Mouse (Mus musculus) kidney, postnatal 14 days (tissue): Measurements from ENCODE around the gene Pard3b.

Experiments
- DNase-seq: peaks from one replicate; pipeline ENCODE4 v3.0.0; 2022; ENCODE audit warnings: mixed read lengths

Gene Pard3b

DNA sequence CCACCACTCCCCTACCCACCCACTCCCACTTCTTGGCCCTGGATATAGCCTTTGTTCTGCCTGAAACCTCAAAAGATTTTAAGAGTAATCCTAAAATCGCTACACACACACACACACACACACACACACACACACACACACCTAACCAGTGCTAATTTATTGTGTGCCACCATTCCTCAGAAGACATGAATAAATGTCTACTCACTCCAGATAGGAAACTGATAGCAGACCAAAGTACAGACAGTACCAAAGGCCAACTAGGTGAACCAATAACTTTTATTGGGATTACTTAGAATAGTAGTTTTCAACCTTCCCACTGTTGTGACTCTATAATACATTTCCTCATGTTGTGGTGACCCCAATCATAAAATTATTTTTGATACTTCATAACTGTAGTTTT lies 483.8 kb downstream of the Pard3b start:
- no peak for DNase-seq

DNA sequence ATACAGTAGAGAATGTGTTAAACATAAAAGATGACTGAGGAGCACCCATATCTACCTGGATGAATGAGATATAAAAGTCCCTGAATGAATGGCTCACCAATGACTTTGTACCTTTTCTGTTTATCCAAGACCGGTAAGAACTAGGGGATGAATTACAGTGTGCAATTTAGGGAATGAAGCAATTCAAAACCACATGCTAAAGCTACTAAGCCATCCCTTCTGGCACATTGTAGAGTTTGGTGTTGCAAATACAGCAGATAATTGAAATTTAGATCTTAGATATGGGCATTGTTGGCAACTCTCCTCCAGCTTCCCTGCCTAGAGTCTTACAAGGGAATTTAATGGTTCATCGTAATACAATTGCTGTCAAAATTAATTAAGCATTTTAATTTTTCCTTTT lies 490.6 kb downstream of the Pard3b start:
- DNase-seq: no peak

DNA sequence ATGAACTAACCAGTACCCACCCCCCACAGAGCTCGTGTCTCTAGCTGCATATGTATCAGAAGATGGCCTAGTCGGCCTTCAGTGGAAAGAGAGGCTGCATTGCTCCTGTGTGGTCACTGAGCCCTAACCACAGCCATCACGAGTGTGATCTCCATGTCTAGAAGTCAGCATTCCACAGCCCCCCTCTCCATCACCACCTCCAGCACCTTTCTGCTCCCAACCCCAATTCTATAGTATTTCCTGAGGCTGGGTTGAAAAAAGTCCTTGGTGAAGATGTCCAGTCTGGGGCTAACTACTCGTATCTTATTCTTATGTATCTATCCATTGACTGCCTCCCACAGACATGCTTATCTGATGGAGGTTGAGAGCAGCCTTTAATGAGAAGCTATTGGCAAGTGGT lies 509.5 kb downstream of the Pard3b start:
- DNase-seq: no peak

DNA sequence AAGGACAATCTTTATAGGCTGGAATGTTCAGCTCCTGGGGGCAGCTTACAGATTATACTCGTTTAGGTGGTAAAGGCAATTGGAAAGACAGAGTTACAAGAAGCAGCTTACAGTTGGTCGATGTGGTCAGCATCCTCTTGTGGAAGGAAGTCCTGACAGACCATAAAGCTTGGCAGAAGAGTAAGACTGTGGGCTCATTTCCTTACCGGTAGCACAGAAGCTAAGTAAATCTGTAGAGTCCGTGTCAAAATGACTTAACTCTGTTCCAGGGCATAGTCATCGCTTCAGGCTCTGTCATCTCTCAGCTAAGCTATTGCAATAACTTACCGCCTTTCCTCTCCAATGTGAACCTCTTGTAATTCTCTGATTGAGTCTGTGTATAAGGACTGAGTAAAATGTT lies 510.2 kb downstream of the Pard3b start:
- no peak for DNase-seq

DNA sequence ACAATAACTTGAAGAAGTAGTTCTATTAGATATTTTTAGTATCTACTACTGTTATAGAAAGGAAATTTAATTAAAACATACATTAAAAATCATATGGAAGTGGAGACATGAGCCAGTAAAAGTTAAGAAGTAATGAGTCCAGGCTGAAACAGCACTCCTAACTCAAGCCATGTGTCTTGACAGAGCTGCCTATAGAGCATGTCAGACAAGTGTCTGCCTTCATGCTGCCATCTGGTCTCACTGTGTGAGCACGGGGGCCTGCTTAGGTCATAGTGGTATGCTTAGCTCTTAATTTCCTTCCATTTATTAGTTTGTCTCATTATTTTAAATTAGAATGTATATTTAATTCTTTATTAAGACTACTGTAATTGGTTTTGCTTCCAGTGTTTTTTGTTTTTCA lies 517.3 kb downstream of the Pard3b start:
- DNase-seq: no peak

DNA sequence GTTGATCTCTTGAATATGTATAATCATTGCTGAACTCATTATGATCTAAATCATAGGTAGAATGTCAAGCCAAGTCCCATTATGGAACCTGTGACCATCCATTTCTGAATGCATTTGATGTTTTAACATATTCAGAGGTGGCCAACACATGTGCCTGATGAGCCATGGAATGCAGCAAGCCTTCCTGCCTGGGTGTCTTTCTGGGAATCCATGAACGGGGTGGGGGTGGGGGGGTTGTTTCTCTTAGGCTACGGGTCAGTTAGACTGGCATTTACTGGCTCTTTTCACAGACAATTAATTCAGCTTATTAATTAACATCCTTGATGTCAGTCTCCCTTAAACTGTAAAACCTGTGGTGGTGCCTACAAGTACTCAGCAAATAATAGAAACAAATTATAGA lies 521.0 kb downstream of the Pard3b start:
- DNase-seq: no peak

DNA sequence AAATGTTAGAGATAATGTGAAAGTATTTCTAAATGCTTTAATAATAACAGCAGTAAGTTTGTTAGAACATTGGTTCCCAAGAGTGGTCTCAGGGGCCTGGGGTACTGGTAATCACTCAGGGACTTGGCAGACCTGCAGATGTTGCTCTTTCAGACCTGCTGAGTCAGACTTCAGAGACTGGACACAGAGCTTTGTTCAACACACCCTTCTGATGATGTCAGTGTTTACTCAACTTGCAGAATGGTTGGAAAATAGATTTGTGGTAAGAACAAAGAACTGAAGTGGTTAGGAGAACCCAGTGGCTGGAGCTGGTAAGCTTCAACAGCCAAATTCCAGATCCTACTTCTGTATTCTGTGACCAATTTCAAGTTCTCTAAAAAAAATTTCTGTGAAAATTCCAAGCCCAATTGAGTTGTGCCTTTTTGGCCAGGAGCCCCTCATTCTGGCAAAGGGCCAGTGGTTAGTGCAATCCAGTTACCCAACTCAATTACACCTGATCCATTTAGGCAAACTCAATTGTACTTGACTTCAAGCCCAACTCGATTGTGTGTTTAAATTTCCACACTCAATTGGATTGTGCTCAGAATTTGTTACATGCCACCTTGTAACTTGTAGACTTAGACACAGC lies 536.5 kb downstream of the Pard3b start:
- DNase-seq: peak; percentile 4

DNA sequence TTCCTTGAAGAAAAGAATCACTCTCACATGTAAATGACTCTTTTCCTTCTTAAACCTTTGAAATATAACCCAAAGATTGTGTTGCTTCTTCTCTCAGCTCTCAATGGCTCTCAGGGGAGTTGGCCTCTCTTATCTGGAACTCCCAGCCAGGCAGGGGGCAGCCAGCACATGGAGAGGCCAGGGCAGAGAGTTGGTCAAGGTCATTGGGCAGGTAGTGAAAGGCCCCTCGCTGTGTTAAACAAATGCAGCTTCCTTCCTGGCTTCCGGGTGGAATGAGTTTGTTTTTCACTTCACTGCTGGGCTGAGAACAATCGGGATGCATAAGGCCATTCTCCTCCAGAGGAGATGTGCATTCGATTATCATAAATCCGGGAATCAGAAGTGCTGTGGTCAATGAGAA lies 543.0 kb downstream of the Pard3b start:
- peak; percentile 33 for DNase-seq

DNA sequence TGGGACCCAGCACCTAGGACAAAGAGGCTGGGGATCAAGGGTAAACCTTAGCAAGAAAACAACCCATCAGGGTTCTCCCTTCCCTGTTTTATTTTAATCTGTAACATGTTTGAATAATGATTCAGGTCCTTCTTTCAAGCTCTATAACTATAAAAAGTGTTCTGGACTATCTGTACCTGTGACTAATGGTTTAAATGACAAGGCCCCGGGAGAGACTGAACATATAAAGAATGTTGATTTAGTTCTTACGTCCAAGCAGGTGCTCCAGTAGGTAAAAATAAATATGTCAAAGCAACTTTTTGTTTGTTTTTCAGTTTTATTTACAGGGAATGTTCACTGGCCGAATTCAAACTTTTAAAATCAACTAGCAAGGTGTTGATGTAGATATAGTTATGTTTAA lies 544.0 kb downstream of the Pard3b start:
- no peak for DNase-seq

DNA sequence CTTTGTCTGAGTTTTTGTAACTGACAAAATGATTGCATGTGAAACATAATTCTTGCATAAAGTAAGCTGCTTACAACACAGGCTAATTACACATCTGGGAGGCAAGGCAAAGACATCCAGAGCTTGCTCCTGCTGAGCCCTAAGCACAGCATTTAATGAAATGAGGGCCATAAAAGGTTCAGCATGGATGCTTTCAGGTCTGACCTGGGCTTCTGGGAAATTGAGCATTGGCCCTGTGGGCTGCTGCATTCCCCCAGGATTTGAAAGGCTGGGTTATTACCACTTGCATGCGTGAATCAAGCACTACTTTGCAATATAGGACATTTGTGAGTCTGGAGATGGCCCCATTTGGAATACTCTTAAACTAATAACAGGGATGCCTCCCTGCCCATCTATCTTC lies 552.2 kb downstream of the Pard3b start:
- DNase-seq: no peak

DNA sequence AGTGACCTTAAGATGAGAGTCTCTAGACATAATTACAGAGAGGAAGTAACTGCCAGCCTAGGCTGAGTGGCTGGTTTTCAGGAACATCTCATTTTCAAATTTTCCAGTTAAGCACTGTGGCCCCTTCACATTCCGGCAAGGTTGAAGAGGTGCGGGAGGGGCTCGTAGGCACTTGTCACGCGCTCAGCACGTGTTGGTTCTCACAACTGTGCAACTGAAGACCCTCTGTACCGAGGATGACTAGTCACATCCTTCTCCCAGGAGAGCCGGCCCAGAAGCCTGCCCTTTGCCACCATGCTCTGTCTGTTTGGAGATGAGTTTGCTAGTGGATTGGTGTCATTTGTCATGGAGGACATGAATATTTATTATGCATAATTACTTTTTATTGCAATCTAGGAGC lies 558.9 kb downstream of the Pard3b start:
- DNase-seq: no peak

DNA sequence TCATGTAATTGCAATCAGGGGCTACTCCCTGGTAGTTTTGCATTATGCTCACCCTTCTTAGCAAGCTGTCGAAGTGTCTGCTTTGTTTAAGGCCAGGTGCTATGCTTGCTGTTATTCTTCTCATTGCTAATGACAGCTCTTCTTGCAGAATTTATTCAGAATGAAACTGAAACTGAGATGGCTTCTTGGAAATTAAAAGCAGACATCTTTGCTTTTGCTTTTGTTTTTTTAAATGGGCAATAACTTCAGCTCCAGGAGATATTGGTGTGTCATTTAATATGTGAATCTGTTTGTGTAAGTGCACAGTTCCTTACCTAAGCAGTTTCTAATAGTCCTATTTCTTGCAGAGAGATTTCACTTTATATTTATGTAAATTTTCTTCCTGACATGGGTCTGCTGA lies 562.3 kb downstream of the Pard3b start:
- DNase-seq: no peak

DNA sequence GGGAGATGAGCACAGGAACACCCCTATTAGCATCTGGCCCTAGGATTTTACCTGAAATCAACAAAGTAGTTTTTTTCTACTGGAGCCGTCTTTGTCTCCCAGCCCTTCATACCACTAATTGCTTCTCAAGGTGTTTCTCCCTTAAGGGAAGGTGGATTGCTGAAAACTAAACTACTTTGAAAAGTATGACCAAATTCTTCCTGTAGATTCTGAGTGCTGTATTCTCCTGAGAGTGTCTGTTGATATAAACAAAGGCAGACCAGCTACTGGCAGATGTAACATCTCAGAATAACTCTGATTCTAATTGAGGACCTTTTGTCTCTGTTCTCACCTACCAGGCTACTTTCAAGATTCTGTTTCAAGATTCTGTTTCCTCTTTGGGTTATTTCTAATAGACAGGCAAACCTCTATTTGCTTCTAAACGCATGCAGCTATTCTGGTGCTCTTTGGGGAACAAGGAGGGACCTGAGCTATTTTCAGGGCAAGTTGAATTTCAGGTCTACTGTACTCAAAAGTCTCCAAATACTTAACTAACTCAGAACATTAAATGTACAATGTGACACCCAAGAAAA lies 563.1 kb downstream of the Pard3b start:
- no peak for DNase-seq

DNA sequence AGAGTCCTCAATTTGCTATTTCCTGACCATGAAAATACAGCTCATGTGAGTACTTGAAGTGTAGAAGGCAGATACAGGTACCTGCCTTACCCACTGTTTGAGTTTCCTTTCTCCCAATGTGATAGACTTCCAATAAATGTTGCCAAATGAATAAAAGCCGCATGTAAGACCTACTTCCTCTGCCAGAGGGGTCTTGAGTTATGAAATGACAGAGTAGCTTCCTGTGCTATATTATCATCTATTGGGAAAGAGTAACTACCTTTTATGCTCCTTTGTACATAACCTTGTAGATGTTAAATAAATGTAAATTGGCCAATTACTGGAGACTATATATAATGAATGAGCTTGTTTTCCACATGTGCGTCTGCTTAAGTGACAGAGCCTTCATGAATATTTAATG lies 574.7 kb downstream of the Pard3b start:
- DNase-seq: no peak

DNA sequence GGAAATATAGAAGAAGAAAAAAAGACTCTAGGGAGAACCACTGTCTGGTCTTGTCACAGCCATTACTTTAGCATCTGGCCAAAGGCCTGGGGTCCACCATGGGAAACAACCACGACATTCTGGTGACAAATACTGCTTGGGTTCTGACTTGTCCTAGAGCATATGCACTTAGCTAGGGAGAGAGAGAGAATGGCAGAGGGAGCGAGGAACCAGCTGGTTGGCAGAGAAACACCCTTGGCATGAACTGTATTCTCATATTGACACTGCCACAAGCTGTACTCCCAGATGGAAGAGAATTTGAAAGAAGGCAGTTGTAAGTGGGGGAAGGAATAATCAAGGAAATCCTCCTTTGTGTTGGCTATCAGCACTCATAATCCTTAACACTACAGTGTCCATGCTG lies 577.2 kb downstream of the Pard3b start:
- DNase-seq: no peak

DNA sequence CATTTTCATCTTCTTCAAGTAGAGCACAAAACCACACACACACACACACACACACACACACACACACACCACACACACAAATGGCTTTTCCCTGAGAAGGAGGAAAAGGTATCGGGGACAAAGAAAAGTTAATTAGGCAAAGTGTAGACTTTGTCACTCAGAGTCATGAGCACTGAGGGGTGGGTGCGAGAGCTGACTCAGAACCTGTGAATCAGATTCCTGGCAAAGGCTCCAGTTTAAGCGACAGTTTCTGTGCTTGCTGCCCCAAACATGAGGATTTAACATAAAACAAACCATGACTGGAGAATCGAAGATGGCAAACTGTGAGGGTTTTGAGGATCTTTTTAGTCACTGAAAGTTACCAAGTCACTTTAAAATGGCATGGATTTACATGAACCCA lies 577.9 kb downstream of the Pard3b start:
- no peak for DNase-seq

DNA sequence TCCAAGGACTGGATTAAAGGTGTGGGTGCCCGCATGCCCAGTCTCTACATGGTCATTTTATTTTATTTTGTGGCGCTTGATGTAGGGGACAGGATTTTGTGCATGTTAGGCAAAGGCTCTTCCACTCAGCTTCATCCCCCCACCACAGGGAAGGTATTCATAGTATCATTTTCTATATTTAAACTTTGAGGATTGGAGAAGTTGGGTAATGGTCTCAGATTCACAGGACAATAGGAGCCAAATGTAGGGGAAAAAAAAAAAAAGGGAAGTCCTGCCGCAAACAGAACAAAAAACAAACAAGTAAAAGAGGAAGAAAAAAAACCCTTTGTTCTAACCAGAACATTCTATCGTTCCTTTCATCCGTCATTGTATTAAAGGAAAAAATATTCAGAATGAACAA lies 590.5 kb downstream of the Pard3b start:
- DNase-seq: no peak

DNA sequence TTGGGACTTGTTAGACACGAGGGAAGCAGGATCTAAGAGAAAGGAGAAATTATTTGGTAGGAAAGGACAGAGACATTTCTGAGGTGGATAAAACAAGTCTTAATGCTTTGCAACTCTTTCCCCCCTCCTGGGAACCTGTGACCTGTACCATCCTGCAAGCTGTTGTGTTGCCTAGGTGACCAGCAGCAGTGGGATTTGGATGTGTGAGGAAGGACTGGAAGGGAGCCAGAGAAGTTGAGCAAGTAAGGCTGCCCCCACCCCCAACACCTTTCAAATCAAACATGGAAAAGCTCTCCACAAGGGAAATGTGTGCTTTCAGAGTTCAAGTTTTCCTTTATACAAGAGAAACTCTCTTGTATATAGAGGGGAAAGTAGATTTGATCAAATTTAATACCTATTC lies 595.4 kb downstream of the Pard3b start:
- no peak for DNase-seq

DNA sequence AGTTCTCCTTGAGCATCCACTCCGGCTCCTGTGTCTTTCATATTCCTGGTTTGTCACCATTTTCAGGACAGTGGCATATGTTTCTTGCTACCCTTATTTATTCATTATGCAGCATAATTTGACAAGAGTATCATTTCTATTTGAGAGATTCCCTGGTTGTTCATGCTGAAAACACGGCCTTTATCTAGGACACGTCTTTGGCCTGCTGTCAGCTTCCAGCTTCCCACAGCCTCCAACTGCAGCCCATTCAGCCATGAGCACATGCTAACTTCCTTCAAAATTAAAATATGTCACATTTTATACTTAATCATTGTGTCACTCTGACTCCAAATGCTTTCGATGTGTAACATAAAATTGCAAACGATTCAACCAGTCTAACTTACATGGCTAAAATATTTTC lies 596.5 kb downstream of the Pard3b start:
- DNase-seq: no peak

DNA sequence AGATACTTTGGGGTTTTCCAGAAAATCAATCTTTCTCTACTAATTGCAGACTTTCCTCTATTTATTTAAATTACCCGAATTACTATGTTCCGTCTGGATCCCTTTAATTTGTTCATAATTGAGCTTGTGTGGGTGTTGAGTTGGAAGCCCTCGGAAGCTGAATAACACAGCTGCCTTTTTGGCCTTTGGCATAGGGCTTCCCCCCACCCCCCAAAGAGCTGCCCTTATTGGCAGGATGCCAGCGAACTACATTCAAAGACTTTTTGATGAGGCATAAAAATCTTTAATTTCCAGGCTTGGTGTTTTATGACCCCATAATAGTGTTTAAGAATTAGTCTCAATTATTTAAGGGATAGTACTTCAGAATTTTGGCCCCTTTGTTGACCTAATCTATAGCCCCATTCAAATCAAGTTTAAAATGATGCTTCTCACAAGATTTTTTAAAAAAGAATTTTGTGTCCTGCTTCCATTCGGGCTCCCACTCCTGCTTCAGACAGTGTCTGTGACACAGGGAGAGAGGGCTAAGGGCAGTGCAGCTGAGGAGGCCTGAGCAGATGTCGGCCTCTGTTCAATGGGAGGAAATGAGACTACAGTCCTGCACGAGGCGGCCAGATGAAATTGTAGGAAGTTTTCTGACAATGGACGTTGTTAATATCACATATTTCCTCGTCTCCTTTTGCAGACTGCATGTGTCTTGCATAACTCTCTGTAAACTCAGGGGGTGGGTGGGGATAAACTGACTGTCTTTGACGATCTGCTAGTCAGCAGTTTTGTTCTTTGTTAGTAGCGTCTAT lies 605.8 kb downstream of the Pard3b start:
- DNase-seq: peak; percentile 23

DNA sequence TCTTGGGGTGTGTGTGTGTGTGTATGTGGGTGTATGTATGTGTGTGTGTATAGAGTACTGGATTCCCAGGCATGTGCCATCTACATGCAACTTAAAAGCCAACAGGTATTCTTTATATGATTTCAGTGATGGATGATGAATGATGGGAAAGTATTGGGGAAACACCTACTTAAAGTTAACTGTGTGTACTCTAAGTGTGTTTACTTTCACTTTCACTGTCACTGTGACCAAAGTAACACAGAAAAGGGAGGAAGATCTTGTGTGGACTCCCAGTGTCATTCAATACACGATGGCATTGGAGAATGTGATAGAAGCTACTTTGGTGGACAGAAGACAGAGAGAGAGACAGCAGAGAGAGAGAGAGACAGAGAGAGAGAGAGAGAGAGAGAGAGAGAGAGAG lies 613.8 kb downstream of the Pard3b start:
- DNase-seq: no peak

DNA sequence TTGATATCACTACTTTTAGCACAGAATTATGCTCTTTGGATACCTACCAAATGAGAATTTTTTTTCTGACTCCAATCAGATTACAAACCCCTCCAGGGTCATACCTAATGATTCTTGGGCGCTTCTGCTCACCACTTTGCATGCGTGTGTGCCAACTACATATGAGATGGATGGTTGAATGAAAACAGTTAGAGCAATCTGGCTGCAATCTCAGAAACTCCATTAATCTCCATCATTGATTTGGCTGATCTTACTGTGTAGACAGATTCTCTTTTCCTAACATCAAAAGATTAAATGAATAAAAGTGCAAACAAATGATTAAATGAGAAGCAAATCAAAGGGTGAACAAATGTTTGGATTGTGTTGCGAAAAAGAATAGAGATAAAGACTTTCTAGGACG lies 615.7 kb downstream of the Pard3b start:
- no peak for DNase-seq

DNA sequence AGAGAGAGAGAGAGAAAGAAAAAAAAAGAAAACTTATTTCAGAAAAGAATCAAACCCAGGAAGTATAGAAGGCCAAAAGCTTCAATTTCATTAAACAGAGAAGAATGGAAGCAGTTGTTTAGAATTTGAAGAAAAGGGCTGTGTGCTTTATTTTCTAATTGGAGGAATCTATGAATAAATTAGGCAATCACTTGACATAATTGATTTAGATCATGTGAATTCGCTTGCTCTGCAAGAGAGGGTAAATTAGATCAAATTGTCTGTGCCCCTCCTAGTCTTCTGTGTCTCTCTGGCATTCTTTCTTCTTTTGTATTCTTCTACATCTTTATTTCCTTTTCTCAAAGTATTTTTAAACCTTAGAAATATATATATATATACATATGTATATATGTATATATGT lies 616.3 kb downstream of the Pard3b start:
- DNase-seq: no peak

DNA sequence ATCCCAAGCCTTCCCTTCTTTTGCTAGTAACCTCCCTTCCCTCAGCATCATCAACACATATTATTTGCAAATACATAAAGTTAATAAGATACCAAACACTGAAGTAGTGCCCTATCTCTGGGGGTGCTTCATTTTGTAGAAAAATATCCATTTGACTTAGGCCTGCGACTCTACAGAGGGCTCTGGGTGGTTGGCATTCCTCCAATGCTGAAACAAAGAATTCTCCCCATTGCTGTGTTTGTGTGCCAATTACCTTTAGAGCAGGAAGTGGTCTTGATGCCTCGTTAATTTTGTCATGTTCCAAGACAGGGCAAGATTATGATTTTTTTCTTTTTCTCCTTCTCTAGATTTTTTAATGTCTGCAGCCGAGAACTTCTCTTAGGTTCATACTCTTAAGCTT lies 637.8 kb downstream of the Pard3b start:
- no peak for DNase-seq

DNA sequence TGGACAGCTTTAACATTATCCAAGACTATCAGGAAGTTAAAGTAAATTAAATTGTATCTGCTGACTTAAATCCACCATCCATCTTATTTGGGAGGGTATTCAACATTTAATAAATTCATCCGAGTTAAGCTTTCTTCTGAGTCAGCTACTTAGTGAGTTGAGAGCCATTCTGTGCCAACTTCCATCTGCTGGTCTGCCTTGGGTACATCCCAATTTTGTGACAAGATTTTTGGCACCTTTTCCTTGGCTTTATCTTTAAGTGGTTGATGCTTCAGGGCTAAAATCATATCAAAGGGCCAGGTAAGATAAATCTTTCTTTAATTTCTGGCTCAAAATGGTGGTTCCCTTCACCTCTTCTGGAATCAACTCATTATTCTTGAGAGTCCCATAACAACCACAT lies 640.0 kb downstream of the Pard3b start:
- no peak for DNase-seq
